Mouse (Mus musculus) natural killer cell, adult 2 months (primary cell): ENCODE measurements around the gene Npat.

Source experiments
- DNase-seq, 2 experiments: peaks; one replicate each; pipeline ENCODE4 v3.0.0; 2022; ENCODE audit warnings: low spot score in 2 of 2

Gene Npat

GRCm38 (mm10) chr9:53609968-53610781 is 73.3 kb downstream of the Npat start, which contains the start of gene Acat1:
Gene Acat1, minus strand, starts transcription at chr9:53610382.
- DNase-seq, result peak; percentile 86 to 89

DNA sequence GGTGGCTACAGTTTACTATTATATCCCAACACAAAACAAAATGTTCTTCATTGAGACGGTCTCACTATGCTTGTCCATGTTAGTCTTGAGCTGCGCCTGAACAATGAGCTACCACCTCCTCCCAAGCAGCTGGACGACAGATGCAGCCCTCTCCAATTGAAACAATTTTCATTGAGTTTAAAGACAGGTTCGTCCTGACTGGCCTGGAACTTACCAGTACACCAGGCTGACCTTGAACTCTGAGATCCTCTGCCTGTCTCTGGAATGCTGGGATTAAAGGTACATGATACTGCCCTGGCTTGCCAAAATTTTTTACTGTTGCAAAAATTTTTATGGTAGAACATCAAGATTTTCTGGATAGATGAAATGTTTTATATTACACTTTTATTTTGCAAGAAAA is 77.4 kb downstream of the Npat start:
- no peak for DNase-seq

DNA sequence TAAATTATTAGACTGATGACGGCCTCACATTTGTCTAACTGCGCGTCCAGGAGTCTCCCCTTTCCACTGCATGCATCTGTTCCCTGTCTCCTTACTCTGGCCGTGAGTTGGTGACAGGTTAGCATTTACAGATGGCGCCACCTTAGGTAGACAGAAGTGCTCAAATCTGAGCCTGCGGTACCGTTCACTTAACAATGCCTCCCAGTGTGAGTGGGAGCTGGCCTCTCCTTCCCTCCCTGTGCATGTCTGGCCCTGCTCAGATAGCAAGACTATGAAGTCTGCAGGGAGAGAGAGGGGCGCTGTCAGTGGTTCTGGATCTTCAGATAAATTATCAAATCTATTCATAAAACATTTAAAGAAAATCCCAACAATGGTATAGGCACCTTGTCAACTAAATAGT is 78.4 kb downstream of the Npat start:
- DNase-seq, result no peak
